Comparison of ENCODE assay signal across 11 mouse cellular contexts in genomic region chr5:113043531-113043930, GRCm38 (mm10). TPM values are rescaled to one million over a fixed set of nuclear protein-coding genes. Genes with fewer than 3 reads are reported as not detected.
A peak's percentile ranks its signal among the peaks of the same experiment; 100 is the strongest.
DNase-seq lines count a peak whose midpoint lies in the region; ATAC-seq and TF ChIP-seq lines count a peak whose summit lies in the region.
"Had no signal": no experiment of that assay in that cellular context is flagged by ENCODE, and none has a peak within 500 bp of the region (broad histone marks: within the 10 kb centered on the region; RNA-seq: fewer than 3 reads in every experiment).

No protein-coding gene starts in this region.

- H3K4me1 ChIP-seq in neural tube, embryonic 13.5 days (replicated peaks), result peaks cover 30% of the 10 kb centered on the region
- peaks cover 8% of the 10 kb centered on the region for H3K4me1 ChIP-seq in hindbrain, postnatal 0 days (ENCODE audit: insufficient read depth, low read length)
- 0 out of 2 replicates have a peak, but pooled peaks cover 3% of the 10 kb centered on the region for H3K4me1 ChIP-seq in intestine, embryonic 16.5 days (ENCODE audit: control insufficient read depth, insufficient read depth, low read length)

- no peak for DNase-seq in neural tube, embryonic 10.5 days (ENCODE audit: extremely low spot score, low spot score)
- DNase-seq in frontal cortex, adult 2 months (ENCODE audit: extremely low spot score in 1 of 2, low spot score in 1 of 2), result peak; percentile 32 to 68
- DNase-seq in hindbrain, postnatal 0 days (ENCODE audit: low spot score), result peak; percentile 59
- DNase-seq in skeletal muscle tissue, adult 2 months (ENCODE audit: low read depth, low spot score), result peak; percentile 36
- DNase-seq in ovary, postnatal 36 days (ENCODE audit: low spot score), result no peak
- DNase-seq: liver, postnatal 0 days had no signal

- no peak for TF ChIP-seq CTCF in hindbrain, postnatal 0 days (IDR thresholded peaks at IDR 0.05; ENCODE audit: low read depth)

- no peaks in the 10 kb centered on the region for H3K36me3 ChIP-seq in neural tube, embryonic 13.5 days
- H3K36me3 ChIP-seq in hindbrain, postnatal 0 days (ENCODE audit: insufficient read depth, low read length), result no peaks in the 10 kb centered on the region
- H3K36me3 ChIP-seq in intestine, embryonic 16.5 days (ENCODE audit: control insufficient read depth, insufficient read depth, low read length), result no peaks in the 10 kb centered on the region
- H3K36me3 ChIP-seq: neural tube, embryonic 12.5 days had no signal

- WGBS in neural tube, embryonic 13.5 days, result 71% methylated on average over 8 of the region's 8 CpGs
- 56% methylated on average over 8 of the region's 8 CpGs for WGBS in hindbrain, postnatal 0 days
- WGBS in intestine, embryonic 16.5 days, result 83% methylated on average over 8 of the region's 8 CpGs

- no peak for ATAC-seq in neural tube, embryonic 13.5 days (ENCODE audit: low read depth)
- peak; percentile 16; the same call in 1 of the 2 replicates for ATAC-seq in hindbrain, postnatal 0 days
- no peak for ATAC-seq in megakaryocyte, adult 5-6 weeks (ENCODE audit: poor library complexity, severe bottlenecking)
- ATAC-seq in intestine, embryonic 16.5 days, result no peak
- ATAC-seq: liver, postnatal 0 days had no signal

- no peak overlapping the region for H3K4me2 ChIP-seq in neural tube, embryonic 13.5 days
- no peak overlapping the region for H3K4me2 ChIP-seq in hindbrain, postnatal 0 days (ENCODE audit: low read depth, low read length)
- H3K4me2 ChIP-seq in intestine, embryonic 16.5 days (ENCODE audit: low read depth, low read length), result no peak overlapping the region
- H3K4me2 ChIP-seq: neural tube, embryonic 12.5 days had no signal

- H3K9me3 ChIP-seq in neural tube, embryonic 13.5 days, result no peaks in the 10 kb centered on the region
- H3K9me3 ChIP-seq in hindbrain, postnatal 0 days (ENCODE audit: low read length), result no peaks in the 10 kb centered on the region
- no peaks in the 10 kb centered on the region; the same call in 1 of the 2 replicates for H3K9me3 ChIP-seq in intestine, embryonic 16.5 days (ENCODE audit: control insufficient read depth, low read length)
- H3K9me3 ChIP-seq: neural tube, embryonic 12.5 days had no signal

- no peak overlapping the region for H3K4me3 ChIP-seq in neural tube, embryonic 13.5 days
- H3K4me3 ChIP-seq in hindbrain, postnatal 0 days (ENCODE audit: low read length), result no peak overlapping the region
- H3K4me3 ChIP-seq in intestine, embryonic 16.5 days (ENCODE audit: low read length), result no peak overlapping the region
- H3K4me3 ChIP-seq: neural tube, embryonic 12.5 days had no signal

- peak overlapping the region; percentile 15; the same call in 1 of the 2 replicates for H3K27ac ChIP-seq in neural tube, embryonic 13.5 days (replicated peaks)
- H3K27ac ChIP-seq in hindbrain, postnatal 0 days, result peak overlapping the region; percentile 56
- no peak overlapping the region for H3K27ac ChIP-seq in intestine, embryonic 16.5 days (ENCODE audit: low read length)
- H3K27ac ChIP-seq: neural tube, embryonic 12.5 days had no signal

- no peak overlapping the region for H3K9ac ChIP-seq in neural tube, embryonic 13.5 days
- H3K9ac ChIP-seq in hindbrain, postnatal 0 days (replicated peaks; ENCODE audit: low read length), result no peak overlapping the region
- no peak overlapping the region for H3K9ac ChIP-seq in intestine, embryonic 16.5 days (ENCODE audit: low read depth, low read length)
- H3K9ac ChIP-seq: liver, postnatal 0 days; neural tube, embryonic 12.5 days had no signal

- no peaks in the 10 kb centered on the region for H3K27me3 ChIP-seq in neural tube, embryonic 13.5 days
- H3K27me3 ChIP-seq in hindbrain, postnatal 0 days (ENCODE audit: insufficient read depth, low read length), result no peaks in the 10 kb centered on the region
- H3K27me3 ChIP-seq in intestine, embryonic 16.5 days (replicated peaks; ENCODE audit: control insufficient read depth, insufficient read depth, low read length), result no peaks in the 10 kb centered on the region
- H3K27me3 ChIP-seq: neural tube, embryonic 12.5 days had no signal

RNA-seq across cellular contexts. Expression of gene Crybb2, which starts 26.4 kb away (rescaled TPM):
- polyA plus RNA-seq in neural tube, embryonic 13.5 days (2015; fragmentation: Nextera tagmentation; extraction: Ambion mirVana), result not detected in 2 replicates
- not detected in 2 replicates for polyA plus RNA-seq in frontal cortex, adult 2 months (2012; rRNA removed)
- total RNA-seq in hindbrain, postnatal 0 days (2014; rRNA removed), result not detected in 2 replicates
- polyA plus RNA-seq in hindbrain, postnatal 0 days (2015; fragmentation: Nextera tagmentation; extraction: Ambion mirVana), result not detected in 2 replicates
- not detected in 2 replicates for total RNA-seq in megakaryocyte, adult 5-6 weeks (2015)
- not detected in 2 replicates for total RNA-seq in megakaryocyte, adult 5-6 weeks (2017)
- not detected in 2 replicates for polyA plus RNA-seq in intestine, embryonic 16.5 days (2015; fragmentation: Nextera tagmentation; extraction: Ambion mirVana)
- polyA plus RNA-seq: intestine, embryonic 14.5 days; liver, postnatal 0 days; neural tube, embryonic 12.5 days had no signal

RNA-seq across cellular contexts. Expression of gene Grk3, which starts 27.9 kb away (rescaled TPM):
- 11.4 and 12.0 TPM in 2 replicates for polyA plus RNA-seq in neural tube, embryonic 13.5 days (2015; fragmentation: Nextera tagmentation; extraction: Ambion mirVana)
- polyA plus RNA-seq in frontal cortex, adult 2 months (2012; rRNA removed), result 55.7 and 62.3 TPM in 2 replicates
- total RNA-seq in hindbrain, postnatal 0 days (2014; rRNA removed), result 59.5 and 67.6 TPM in 2 replicates
- polyA plus RNA-seq in hindbrain, postnatal 0 days (2015; fragmentation: Nextera tagmentation; extraction: Ambion mirVana), result 22.4 and 23.1 TPM in 2 replicates
- 22.4 and 23.3 TPM in 2 replicates for total RNA-seq in megakaryocyte, adult 5-6 weeks (2015)
- total RNA-seq in megakaryocyte, adult 5-6 weeks (2017), result 29.3 and 38.7 TPM in 2 replicates
- polyA plus RNA-seq in intestine, embryonic 16.5 days (2015; fragmentation: Nextera tagmentation; extraction: Ambion mirVana), result 10.6 and 11.9 TPM in 2 replicates

RNA-seq across cellular contexts. Expression of gene Crybb3, which starts 37.9 kb away (rescaled TPM):
- 0.96 and 1.1 TPM in 2 replicates for polyA plus RNA-seq in neural tube, embryonic 13.5 days (2015; fragmentation: Nextera tagmentation; extraction: Ambion mirVana)
- 3.2 and 6.0 TPM in 2 replicates for polyA plus RNA-seq in frontal cortex, adult 2 months (2012; rRNA removed)
- total RNA-seq in hindbrain, postnatal 0 days (2014; rRNA removed), result 1.6 and 5.3 TPM in 2 replicates
- 2.3 and 2.6 TPM in 2 replicates for polyA plus RNA-seq in hindbrain, postnatal 0 days (2015; fragmentation: Nextera tagmentation; extraction: Ambion mirVana)
- total RNA-seq in megakaryocyte, adult 5-6 weeks (2015), result not detected in 2 replicates
- total RNA-seq in megakaryocyte, adult 5-6 weeks (2017), result not detected in 2 replicates
- 0.35 and 0.56 TPM in 2 replicates for polyA plus RNA-seq in intestine, embryonic 16.5 days (2015; fragmentation: Nextera tagmentation; extraction: Ambion mirVana)

Comparison
In these comparisons a context has a peak if more than half of its experiments do, and no peak if none do; other contexts are left out.
1. DNase-seq: peak in frontal cortex, adult 2 months (2 of 2), hindbrain, postnatal 0 days (single experiment) and skeletal muscle tissue, adult 2 months (single experiment); none in neural tube, embryonic 10.5 days (single experiment) and ovary, postnatal 36 days (single experiment).